8 mouse cellular contexts compared by ENCODE assay signal in the genomic region with DNA sequence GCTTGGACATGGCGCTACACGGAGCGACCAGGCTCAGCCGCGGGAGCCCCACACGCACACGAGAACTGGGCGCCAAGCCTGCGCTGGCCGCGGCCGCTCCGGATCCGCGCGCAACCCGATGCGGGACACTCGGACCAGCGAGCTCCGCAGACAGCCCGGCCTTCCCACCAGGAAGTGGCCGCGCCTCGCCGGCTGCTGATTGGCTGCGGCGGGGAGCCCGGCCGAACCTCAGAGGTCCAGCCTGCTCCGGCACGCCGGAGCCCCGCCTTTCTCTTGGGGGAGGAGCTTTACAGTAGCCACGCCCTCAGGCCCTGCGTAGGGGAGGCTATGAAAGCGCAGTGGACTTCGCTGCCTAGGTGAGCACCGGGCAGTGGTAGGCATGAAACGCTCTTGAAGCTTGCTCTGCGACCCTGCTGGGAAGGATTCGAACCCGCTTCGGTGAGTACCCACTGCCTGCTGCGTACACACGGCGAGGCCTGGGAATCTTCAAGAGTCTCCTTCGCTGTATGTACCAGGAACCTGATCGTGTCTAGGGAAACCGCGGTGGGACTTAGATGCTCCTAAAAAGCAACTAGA. TPM values are rescaled to one million over a fixed set of nuclear protein-coding genes. Genes with fewer than 3 reads are reported as not detected.
DNase-seq lines count a peak whose midpoint lies in the region; ATAC-seq and TF ChIP-seq lines count a peak whose summit lies in the region.

A gene (minus strand): TSS at position 180 of the 576 bp plus-strand sequence.
A gene (plus strand): TSS at position 307 of the 576 bp plus-strand sequence.

- H3K4me2 ChIP-seq in kidney, embryonic 14.5 days (replicated peaks; ENCODE audit: low read depth, low read length), result peak within 1 kb of the TSS; percentile 70
- peak within 1 kb of the TSS; percentile 69 for H3K4me2 ChIP-seq in limb, embryonic 15.5 days

- no peaks in the 10 kb centered on the region for H3K27me3 ChIP-seq in kidney, embryonic 14.5 days (ENCODE audit: control insufficient read depth, insufficient read depth, low read length)
- H3K27me3 ChIP-seq in limb, embryonic 15.5 days, result no peaks in the 10 kb centered on the region

- peak within 1 kb of the TSS; percentile 95 for H3K27ac ChIP-seq in bone marrow macrophage, adult 2 months (ENCODE audit: insufficient read depth, low read depth, low read length)
- peak within 1 kb of the TSS; percentile 75 for H3K27ac ChIP-seq in embryonic fibroblast, embryonic 13.5 days (ENCODE audit: insufficient read depth, low read length)
- H3K27ac ChIP-seq in kidney, embryonic 14.5 days (ENCODE audit: low read depth, low read length), result peak within 1 kb of the TSS; percentile 76
- H3K27ac ChIP-seq in limb, embryonic 15.5 days, result peak within 1 kb of the TSS; percentile 91

- H3K9me3 ChIP-seq in kidney, embryonic 14.5 days (ENCODE audit: control insufficient read depth, low read length), result no peaks in the 10 kb centered on the region
- H3K9me3 ChIP-seq in limb, embryonic 15.5 days, result no peaks in the 10 kb centered on the region

- TF ChIP-seq CTCF in bone marrow macrophage, adult 2 months (IDR thresholded peaks at IDR 0.05; ENCODE audit: low read depth, low read length), result no peak
- no peak for TF ChIP-seq CTCF in embryonic fibroblast, embryonic 13.5 days (IDR thresholded peaks at IDR 0.05; ENCODE audit: borderline replicate concordance, insufficient read depth, low read length)

- ATAC-seq in kidney, embryonic 14.5 days (ENCODE audit: low FRiP score, low TSS enrichment), result peak; percentile 98
- peak; percentile 97 for ATAC-seq in limb, embryonic 15.5 days (ENCODE audit: insufficient number of reproducible peaks, low FRiP score, low TSS enrichment, low read depth)

- under 1% methylated on average over 51 of the region's 51 CpGs for WGBS in kidney, embryonic 14.5 days
- under 1% methylated on average over 51 of the region's 51 CpGs for WGBS in limb, embryonic 15.5 days

- peak within 1 kb of the TSS; percentile 83 for H3K4me3 ChIP-seq in bone marrow macrophage, adult 2 months (ENCODE audit: insufficient read depth, low read length)
- peak within 1 kb of the TSS; percentile 83 for H3K4me3 ChIP-seq in embryonic fibroblast, embryonic 13.5 days (ENCODE audit: insufficient read depth, low read length)
- peak within 1 kb of the TSS; percentile 75 for H3K4me3 ChIP-seq in kidney, embryonic 14.5 days (ENCODE audit: low read length)
- H3K4me3 ChIP-seq in limb, embryonic 15.5 days, result peak within 1 kb of the TSS; percentile 91

- no peak for TF ChIP-seq POLR2A in bone marrow macrophage, adult 2 months (IDR thresholded peaks at IDR 0.05; ENCODE audit: borderline replicate concordance, low read depth, low read length)
- TF ChIP-seq POLR2A in embryonic fibroblast, embryonic 13.5 days (IDR thresholded peaks at IDR 0.05; ENCODE audit: low read depth, low read length), result peak; percentile 83

- DNase-seq in A20 (ENCODE audit: low read depth, low spot score), result peak; percentile 94
- peak; percentile 96 to 97 for DNase-seq in heart, adult 9 months (ENCODE audit: low spot score in 2 of 2)
- peak; percentile 90 to 95 for DNase-seq in monocyte, adult 2 months (ENCODE audit: low read depth in 1 of 2, low spot score in 2 of 2)
- peak; percentile 96 to 98 for DNase-seq in spleen, postnatal 36 days (ENCODE audit: low spot score in 2 of 2)

- peak within 1 kb of the TSS; percentile 78 for H3K9ac ChIP-seq in kidney, embryonic 14.5 days (ENCODE audit: low read depth, low read length)
- peak within 1 kb of the TSS; percentile 74 for H3K9ac ChIP-seq in limb, embryonic 15.5 days

- peaks cover 17% of the 10 kb centered on the region for H3K4me1 ChIP-seq in bone marrow macrophage, adult 2 months (ENCODE audit: control insufficient read depth, insufficient read depth, low read length)
- peaks cover 2% of the 10 kb centered on the region for H3K4me1 ChIP-seq in embryonic fibroblast, embryonic 13.5 days (ENCODE audit: control insufficient read depth, insufficient read depth, low read length)
- H3K4me1 ChIP-seq in kidney, embryonic 14.5 days (ENCODE audit: control insufficient read depth, insufficient read depth, low read length), result peaks cover 10% of the 10 kb centered on the region; the same call in 1 of the 2 replicates
- peaks cover 16% of the 10 kb centered on the region; the same call in 1 of the 2 replicates for H3K4me1 ChIP-seq in limb, embryonic 15.5 days

- H3K36me3 ChIP-seq in kidney, embryonic 14.5 days (ENCODE audit: control insufficient read depth, insufficient read depth, low read length), result no peaks in the 10 kb centered on the region
- H3K36me3 ChIP-seq in limb, embryonic 15.5 days, result no peaks in the 10 kb centered on the region

RNA-seq across cellular contexts. Expression of the first gene that starts in this region (rescaled TPM):
- polyA plus RNA-seq in bone marrow macrophage, adult 2 months (2012; ENCODE audit: insufficient read depth, insufficient read length, missing spikeins), result 267 and 297 TPM in 2 replicates
- 106 and 109 TPM in 2 replicates for polyA plus RNA-seq in embryonic fibroblast, embryonic 13.5 days (2011; ENCODE audit: insufficient read length, low read depth, missing spikeins)
- 96.8 and 101 TPM in 2 replicates for polyA plus RNA-seq in kidney, embryonic 14.5 days (2014; fragmentation: Nextera tagmentation; extraction: Ambion mirVana)
- polyA plus RNA-seq in limb, embryonic 15.5 days (2015; fragmentation: Nextera tagmentation; extraction: Ambion mirVana), result 154 and 163 TPM in 2 replicates

RNA-seq across cellular contexts. Expression of the second gene that starts in this region (rescaled TPM):
- polyA plus RNA-seq in bone marrow macrophage, adult 2 months (2012; ENCODE audit: insufficient read depth, insufficient read length, missing spikeins), result 12.7 and 12.8 TPM in 2 replicates
- 11.4 and 17.5 TPM in 2 replicates for polyA plus RNA-seq in embryonic fibroblast, embryonic 13.5 days (2011; ENCODE audit: insufficient read length, low read depth, missing spikeins)
- polyA plus RNA-seq in kidney, embryonic 14.5 days (2014; fragmentation: Nextera tagmentation; extraction: Ambion mirVana), result 17.8 and 18.5 TPM in 2 replicates
- 18.6 and 19.1 TPM in 2 replicates for polyA plus RNA-seq in limb, embryonic 15.5 days (2015; fragmentation: Nextera tagmentation; extraction: Ambion mirVana)

Comparison
In these comparisons a context has a peak if more than half of its experiments do, and no peak if none do; other contexts are left out.
1. Peak in every context shown above with its lines: DNase-seq, ATAC-seq, H3K4me3 ChIP-seq and H3K27ac ChIP-seq.